Mouse (Mus musculus): Measurements from ENCODE around the gene Tpbpb. TPM values are rescaled to one million over a fixed set of nuclear protein-coding genes. Genes with fewer than 3 reads are reported as not detected.

Tpbpb gene
- not detected in 2 replicates for polyA plus RNA-seq (2015; fragmentation: Nextera tagmentation; extraction: Ambion mirVana)

GRCm38 (mm10) chr13:60904780-60905179 is at the start of gene Tpbpb:
TSS of gene Tpbpb (minus strand) at chr13:60904880.

GRCm38 (mm10) chr13:60941884-60942283 is 37.2 kb upstream of the Tpbpb start, which contains the start of gene Tpbpa:
TSS of gene Tpbpa (minus strand) at chr13:60941984.

GRCm38 (mm10) chr13:60936500-60936901 is 31.8 kb upstream of the Tpbpb start, which contains the start of the genes Gm49391 and Ctla2a:
TSS of gene Gm49391 (minus strand) at chr13:60936571.
TSS of gene Ctla2a (minus strand) at chr13:60936625.

GRCm38 (mm10) chr13:60935490-60935889 is 30.8 kb upstream of the Tpbpb start, which contains the start of gene Gm49393:
TSS of gene Gm49393 (minus strand) at chr13:60935590.

GRCm38 (mm10) chr13:60897328-60897727 is 7.4 kb downstream of the Tpbpb start, which contains the start of gene Ctla2b:
TSS of gene Ctla2b (minus strand) at chr13:60897447.

GRCm38 (mm10) chr13:60896794-60897193 is 7.9 kb downstream of the Tpbpb start, which contains the start of gene Gm49392:
TSS of gene Gm49392 (minus strand) at chr13:60896894.

GRCm38 (mm10) chr13:60864281-60864680 is 40.4 kb downstream of the Tpbpb start, which contains the start of gene 4930486L24Rik:
TSS of gene 4930486L24Rik (minus strand) at chr13:60864475.

Other genes with a start within 250 kb of the Tpbpb start
- not detected in 2 replicates for gene BC051665, start 118.5 kb downstream of the Tpbpb start, polyA plus RNA-seq (2015; fragmentation: Nextera tagmentation; extraction: Ambion mirVana)
- gene Ctsll3, start 102.0 kb downstream of the Tpbpb start, polyA plus RNA-seq (2015; fragmentation: Nextera tagmentation; extraction: Ambion mirVana), result not detected in 2 replicates
- gene 4930486L24Rik, start 40.4 kb downstream of the Tpbpb start, polyA plus RNA-seq (2015; fragmentation: Nextera tagmentation; extraction: Ambion mirVana), result not detected in 2 replicates
- 0.57 and 0.59 TPM in 2 replicates for gene Gm49392, start 8.0 kb downstream of the Tpbpb start, polyA plus RNA-seq (2015; fragmentation: Nextera tagmentation; extraction: Ambion mirVana)
- gene Ctla2b, start 7.4 kb downstream of the Tpbpb start, polyA plus RNA-seq (2015; fragmentation: Nextera tagmentation; extraction: Ambion mirVana), result 6.8 and 9.2 TPM in 2 replicates
- not detected in 2 replicates for gene Gm49393, start 30.7 kb upstream of the Tpbpb start, polyA plus RNA-seq (2015; fragmentation: Nextera tagmentation; extraction: Ambion mirVana)
- gene Gm49391, start 31.7 kb upstream of the Tpbpb start, polyA plus RNA-seq (2015; fragmentation: Nextera tagmentation; extraction: Ambion mirVana), result 2.8 and 3.1 TPM in 2 replicates
- gene Ctla2a, start 31.7 kb upstream of the Tpbpb start, polyA plus RNA-seq (2015; fragmentation: Nextera tagmentation; extraction: Ambion mirVana), result 62.3 and 63.6 TPM in 2 replicates
- gene Tpbpa, start 37.1 kb upstream of the Tpbpb start, polyA plus RNA-seq (2015; fragmentation: Nextera tagmentation; extraction: Ambion mirVana), result not detected in 2 replicates
- 0.71 and 0.95 TPM in 2 replicates for gene Ctsj, start 101.1 kb upstream of the Tpbpb start, polyA plus RNA-seq (2015; fragmentation: Nextera tagmentation; extraction: Ambion mirVana)
- 0.21 TPM in 1 of 2 replicates, not detected in the other for gene Ctsq, start 135.8 kb upstream of the Tpbpb start, polyA plus RNA-seq (2015; fragmentation: Nextera tagmentation; extraction: Ambion mirVana)

Measured in skeletal muscle tissue, postnatal 0 days (tissue).